Mouse (Mus musculus) heart, adult 8-10 months (tissue): ENCODE results near the gene Emg1. TPM values are rescaled to one million over a fixed set of nuclear protein-coding genes. Genes with fewer than 3 reads are reported as not detected.

Experiments
- DNase-seq: peaks from one replicate; pipeline ENCODE4 v3.0.0; 2022; ENCODE audit warnings: low spot score
- total RNA-seq, 4 experiments: library from RNA; stranded (reverse); gene quantifications; 2 replicates each; pipeline ENCODE4 v1.2.4; 2022

Emg1 gene
- total RNA-seq, 4 experiments from 2014 or later = 64.4 to 81.5 (median 73.0) TPM

GRCm38 (mm10) chr6:124740888-124741761, 29.1 kb upstream of the Emg1 start, which contains the start of gene Grcc10:
Gene Grcc10, minus strand, starts transcription at chr6:124741374.
- peak; percentile 90 for DNase-seq

GRCm38 (mm10) chr6:124740211-124740887, 28.4 kb upstream of the Emg1 start:
- DNase-seq = no peak

- no peak for DNase-seq
Observed at GRCm38 (mm10) chr6:124739231-124739796, 27.3 kb upstream of the Emg1 start.

GRCm38 (mm10) chr6:124738511-124739023, 26.6 kb upstream of the Emg1 start, which contains the start of gene Ptpn6:
Gene Ptpn6, minus strand, starts transcription at chr6:124738714.
- DNase-seq = no peak

GRCm38 (mm10) chr6:124737040-124737439, 25.1 kb upstream of the Emg1 start:
- DNase-seq = no peak

- DNase-seq = no peak
Observed at GRCm38 (mm10) chr6:124734417-124734816, 22.4 kb upstream of the Emg1 start.

- DNase-seq = no peak
Observed at GRCm38 (mm10) chr6:124732476-124733370, 20.7 kb upstream of the Emg1 start.

- DNase-seq = no peak
Observed at GRCm38 (mm10) chr6:124731038-124731437, 19.1 kb upstream of the Emg1 start.

GRCm38 (mm10) chr6:124729850-124730705, 18.1 kb upstream of the Emg1 start:
- DNase-seq = no peak

- DNase-seq = no peak
Observed at GRCm38 (mm10) chr6:124728621-124729020, 16.6 kb upstream of the Emg1 start.

GRCm38 (mm10) chr6:124724472-124724871, 12.5 kb upstream of the Emg1 start:
- no peak for DNase-seq

GRCm38 (mm10) chr6:124723541-124723940, 11.6 kb upstream of the Emg1 start:
- DNase-seq = no peak

- DNase-seq = no peak
Observed at GRCm38 (mm10) chr6:124722876-124723473, 11.0 kb upstream of the Emg1 start.

GRCm38 (mm10) chr6:124720904-124721303, 8.9 kb upstream of the Emg1 start:
- no peak for DNase-seq

- DNase-seq = no peak
Observed at GRCm38 (mm10) chr6:124719354-124719978, 7.5 kb upstream of the Emg1 start.

GRCm38 (mm10) chr6:124718703-124719102, 6.7 kb upstream of the Emg1 start:
- no peak for DNase-seq

GRCm38 (mm10) chr6:124717968-124718367, 6.0 kb upstream of the Emg1 start:
- DNase-seq = no peak

GRCm38 (mm10) chr6:124716864-124717490, 5.0 kb upstream of the Emg1 start:
- no peak for DNase-seq

GRCm38 (mm10) chr6:124712918-124713317, 940 bp upstream of the Emg1 start:
- DNase-seq = no peak
